Mouse (Mus musculus) limb, embryonic 11.5 days (tissue): Measurements from ENCODE around the gene Nol4l. TPM values are rescaled to one million over a fixed set of nuclear protein-coding genes. Genes with fewer than 3 reads are reported as not detected.

Source experiments
- ATAC-seq: fragments of 200-750 bp; cut with Nextera tagmentation; 2 replicates; pipeline ENCODE4 v1.8.0; 2017; ENCODE audit warnings: low read depth; ENCODE audit not compliant: insufficient number of reproducible peaks, low FRiP score, low TSS enrichment
- DNase-seq: peaks from one replicate; pipeline ENCODE4 v3.0.0-alpha.2; 2015; ENCODE audit warnings: low spot score
- H3K27ac ChIP-seq: fragments of 300-500 bp; sonication (generic); replicated peaks from 2 replicates; pipeline ENCODE4 v1.5.1; 2014; ENCODE audit warnings: low read depth, mild to moderate bottlenecking, low read length
- H3K27me3 ChIP-seq: fragments of 300-500 bp; sonication (generic); 2 replicates; pipeline ENCODE4 v1.6.1; 2014; ENCODE audit warnings: mild to moderate bottlenecking, low read length, mixed read lengths; ENCODE audit not compliant: control insufficient read depth, insufficient read depth
- H3K36me3 ChIP-seq: fragments of 300-500 bp; sonication (generic); 2 replicates; pipeline ENCODE4 v1.6.1; 2014; ENCODE audit warnings: mild to moderate bottlenecking, low read length, moderate library complexity, mixed read lengths; ENCODE audit not compliant: control insufficient read depth, insufficient read depth
- H3K4me1 ChIP-seq: fragments of 300-500 bp; sonication (generic); 2 replicates; pipeline ENCODE4 v1.6.1; 2014; ENCODE audit warnings: low read length, mixed read lengths; ENCODE audit not compliant: control insufficient read depth, insufficient read depth
- H3K4me2 ChIP-seq: fragments of 300-500 bp; sonication (generic); 2 replicates; pipeline ENCODE4 v1.6.1; 2014; ENCODE audit warnings: low read depth, mild to moderate bottlenecking, moderate library complexity; ENCODE audit not compliant: severe bottlenecking
- H3K4me3 ChIP-seq: fragments of 300-500 bp; sonication (generic); 2 replicates; pipeline ENCODE4 v1.5.1; 2014; ENCODE audit warnings: low read depth, low read length
- H3K9ac ChIP-seq: fragments of 300-500 bp; sonication (generic); 2 replicates; pipeline ENCODE4 v1.6.1; 2014; ENCODE audit warnings: mild to moderate bottlenecking, low read length
- H3K9me3 ChIP-seq: fragments of 300-500 bp; sonication (generic); 2 replicates; pipeline ENCODE4 v1.6.1; 2016; ENCODE audit warnings: low read length; ENCODE audit not compliant: control insufficient read depth
- WGBS: fragments of 180-500 bp; shearing (Covaris S2); extraction: QIAGEN DNeasy Blood & Tissue Kit; methylation state at CpG from one replicate; pipeline ENCODE4 v1.1.7; 2014; 5-methylcytosine and 5-hydroxymethylcytosine counted together
- polyA plus RNA-seq: library from polyadenylated mRNA; unstranded; fragments of >200 nt; fragmentation: Nextera tagmentation; extraction: Ambion mirVana; gene quantifications from 2 replicates; pipeline ENCODE4 v1.2.1, GENCODE M21; 2014

Gene Nol4l
- polyA plus RNA-seq, 1 experiment from 2014 or later: 14.0 TPM

DNA sequence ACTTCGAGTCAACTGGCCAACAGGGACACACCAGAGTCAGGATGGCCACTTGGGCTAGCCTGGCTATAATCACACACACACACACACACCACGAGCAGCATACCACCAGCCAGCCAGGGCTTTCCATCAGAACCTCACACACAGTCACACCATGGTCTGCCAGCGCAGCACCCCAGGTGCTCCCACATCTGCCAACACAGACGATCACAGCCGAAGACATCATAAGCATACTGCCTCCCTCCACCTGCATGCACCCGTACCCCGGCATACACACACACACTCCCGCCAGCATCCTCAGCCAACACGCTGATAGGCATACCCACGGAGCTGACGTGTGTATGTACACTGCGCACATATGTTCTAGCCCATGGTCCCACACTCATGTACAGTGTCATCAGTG is 6.1 kb downstream of the Nol4l start:
- 88% methylated on average over 12 of the region's 12 CpGs for WGBS
- ATAC-seq (no peak), DNase-seq (no peak)
- peaks cover 16% of the 10 kb centered on the region for H3K4me1 ChIP-seq
- no peak overlapping the region for H3K4me2 ChIP-seq
- peaks cover 14% of the 10 kb centered on the region for H3K27me3 ChIP-seq
- H3K9me3 ChIP-seq: no peaks in the 10 kb centered on the region
- no peak overlapping the region for H3K9ac ChIP-seq
- H3K4me3 ChIP-seq: no peak overlapping the region
- H3K27ac ChIP-seq: no peak overlapping the region
- 0 out of 2 replicates have a peak, but pooled peaks cover 2% of the 10 kb centered on the region for H3K36me3 ChIP-seq

DNA sequence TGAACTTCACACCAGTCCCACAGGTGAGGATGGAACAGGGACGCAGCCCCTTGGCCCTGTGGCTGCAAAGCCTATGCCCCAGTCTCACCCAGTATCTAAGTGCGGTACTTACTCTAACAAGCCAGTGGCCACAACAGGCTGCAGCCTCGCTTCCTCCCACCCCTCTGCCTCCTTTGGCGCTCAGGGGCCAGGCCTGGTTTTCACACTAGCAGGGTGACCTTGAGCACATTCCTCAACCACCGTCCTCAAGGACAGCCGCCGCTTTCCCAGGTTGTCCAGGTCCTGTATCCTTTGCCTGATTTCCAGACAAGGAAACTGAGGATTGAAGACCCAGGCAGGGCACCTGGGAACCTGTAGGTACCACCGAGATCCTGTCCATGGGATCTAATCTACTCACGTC is 6.6 kb downstream of the Nol4l start:
- Histone ChIP-seq H3K36me3 (0 out of 2 replicates have a peak, but pooled peaks cover 2% of the 10 kb centered on the region), H3K9me3 (no peaks in the 10 kb centered on the region), H3K4me2 (no peak overlapping the region), H3K27ac (no peak overlapping the region), H3K4me1 (peaks cover 16% of the 10 kb centered on the region), H3K9ac (no peak overlapping the region), H3K4me3 (no peak overlapping the region), H3K27me3 (peaks cover 13% of the 10 kb centered on the region)
- DNase-seq (no peak), ATAC-seq (no peak)
- WGBS: 52% methylated on average over 9 of the region's 9 CpGs

- no peak overlapping the region for H3K27ac ChIP-seq
These were observed 7.5 kb downstream of the Nol4l start for GRCm38 (mm10) chr2:153522270-153522669.

GRCm38 (mm10) chr2:153520057-153520456 is 9.7 kb downstream of the Nol4l start:
- WGBS: 80% methylated on average over 9 of the region's 9 CpGs
- Histone ChIP-seq H3K4me3 (no peak overlapping the region), H3K4me2 (no peak overlapping the region), H3K27ac (no peak overlapping the region), H3K9me3 (no peaks in the 10 kb centered on the region), H3K27me3 (no peaks in the 10 kb centered on the region), H3K36me3 (0 out of 2 replicates have a peak, but pooled peaks cover 2% of the 10 kb centered on the region), H3K9ac (no peak overlapping the region), H3K4me1 (peaks cover 7% of the 10 kb centered on the region; the same call in 1 of the 2 replicates)
- DNase-seq: no peak
- ATAC-seq: no peak

More at GRCm38 (mm10) chr2:153522270-153522669, 7.5 kb downstream of the Nol4l start:
- H3K4me3 ChIP-seq: no peak overlapping the region
- no peaks in the 10 kb centered on the region for H3K9me3 ChIP-seq
- H3K4me1 ChIP-seq: peaks cover 12% of the 10 kb centered on the region
- peak; percentile 40 for DNase-seq
- 0 out of 2 replicates have a peak, but pooled peaks cover 2% of the 10 kb centered on the region for H3K36me3 ChIP-seq
- H3K9ac ChIP-seq: no peak overlapping the region
- H3K27me3 ChIP-seq: peaks cover 4% of the 10 kb centered on the region
- 15% methylated on average over 4 of the region's 4 CpGs for WGBS
- no peak for ATAC-seq
- H3K4me2 ChIP-seq: no peak overlapping the region

DNA sequence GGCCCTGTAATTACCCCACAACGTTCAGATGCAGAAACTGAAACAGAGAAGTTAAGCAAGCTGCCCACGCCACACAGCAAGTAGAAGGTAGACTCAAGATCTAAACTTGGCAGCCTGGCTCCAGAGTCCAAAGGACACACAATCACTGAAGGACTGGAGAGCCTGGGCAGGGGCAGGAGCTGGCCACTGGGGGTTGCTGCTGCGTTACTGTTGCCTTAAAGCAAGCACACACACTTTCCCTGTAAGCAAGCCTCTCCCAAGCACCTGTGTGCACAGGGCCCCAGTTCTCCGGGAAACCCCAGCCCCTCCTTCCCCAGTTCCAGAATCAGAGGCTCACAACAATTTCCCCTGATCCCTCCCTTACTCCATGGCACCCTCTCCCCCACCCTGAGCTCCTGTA is 12.8 kb downstream of the Nol4l start:
- H3K27me3 ChIP-seq: no peaks in the 10 kb centered on the region
- H3K36me3 ChIP-seq: 0 out of 2 replicates have a peak, but pooled peaks cover 2% of the 10 kb centered on the region
- no peak overlapping the region for H3K9ac ChIP-seq
- H3K27ac ChIP-seq: no peak overlapping the region
- WGBS: 45% methylated on average over 4 of the region's 4 CpGs
- no peak overlapping the region for H3K4me3 ChIP-seq
- no peak for ATAC-seq
- no peak for DNase-seq
- H3K9me3 ChIP-seq: no peaks in the 10 kb centered on the region
- H3K4me1 ChIP-seq: peaks cover under 1% of the 10 kb centered on the region; the same call in 1 of the 2 replicates
- H3K4me2 ChIP-seq: no peak overlapping the region

DNA sequence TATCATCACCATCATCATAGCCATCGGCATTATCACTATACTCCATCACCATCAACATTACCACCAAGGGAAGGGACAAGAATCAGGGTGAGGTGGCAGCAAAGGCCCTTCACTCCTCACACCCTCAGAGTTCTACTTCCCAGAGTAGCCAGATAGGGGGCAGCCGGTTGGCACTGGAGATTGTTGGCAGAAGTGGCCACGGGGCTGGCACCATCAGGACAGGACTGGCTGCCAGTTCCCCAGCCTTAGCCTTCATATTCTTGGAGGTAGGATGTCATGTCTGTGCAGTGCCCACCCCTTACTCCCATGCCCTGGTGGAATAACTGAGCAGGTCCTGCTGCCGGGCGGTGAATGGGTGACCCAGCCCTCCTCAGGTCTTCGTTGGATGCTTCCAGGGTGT is 14.2 kb downstream of the Nol4l start:
- H3K4me3 ChIP-seq: no peak overlapping the region
- no peaks in the 10 kb centered on the region for H3K27me3 ChIP-seq
- H3K9ac ChIP-seq: no peak overlapping the region
- 0 out of 2 replicates have a peak, but pooled peaks cover 2% of the 10 kb centered on the region for H3K36me3 ChIP-seq
- no peaks in the 10 kb centered on the region for H3K4me1 ChIP-seq
- DNase-seq (no peak), ATAC-seq (no peak)
- no peaks in the 10 kb centered on the region for H3K9me3 ChIP-seq
- no peak overlapping the region for H3K27ac ChIP-seq
- no peak overlapping the region for H3K4me2 ChIP-seq
- WGBS: 89% methylated on average over 6 of the region's 6 CpGs

GRCm38 (mm10) chr2:153514497-153515380 is 15.0 kb downstream of the Nol4l start:
- WGBS: 84% methylated on average over 14 of the region's 14 CpGs
- Histone ChIP-seq H3K4me2 (no peak overlapping the region), H3K9me3 (no peaks in the 10 kb centered on the region), H3K4me1 (peaks cover under 1% of the 10 kb centered on the region), H3K27ac (no peak overlapping the region), H3K27me3 (no peaks in the 10 kb centered on the region), H3K9ac (no peak overlapping the region), H3K36me3 (0 out of 2 replicates have a peak, but pooled peaks cover 2% of the 10 kb centered on the region), H3K4me3 (no peak overlapping the region)
- DNase-seq (no peak), ATAC-seq (no peak)

DNA sequence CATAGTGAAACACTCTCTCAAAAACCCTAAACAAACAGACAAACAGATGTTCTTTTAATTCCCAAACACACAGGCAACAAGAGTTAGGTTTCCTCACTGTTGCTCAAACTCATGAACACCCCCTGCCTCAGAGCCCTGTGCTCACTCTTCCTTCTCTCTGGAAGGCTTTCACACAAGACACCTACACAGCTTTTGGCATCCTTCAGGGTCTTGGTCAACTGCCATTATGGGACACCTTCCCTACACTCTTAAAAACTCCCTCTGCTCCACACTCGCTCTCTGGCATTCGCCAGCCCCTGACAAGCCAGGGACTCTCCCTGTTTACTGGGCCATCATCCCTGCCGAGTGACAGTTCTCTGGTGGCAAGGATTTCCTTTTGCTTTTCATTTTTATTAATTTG is 15.8 kb downstream of the Nol4l start:
- Histone ChIP-seq H3K4me2 (no peak overlapping the region), H3K27me3 (no peaks in the 10 kb centered on the region), H3K27ac (no peak overlapping the region), H3K9me3 (no peaks in the 10 kb centered on the region), H3K9ac (no peak overlapping the region), H3K4me3 (no peak overlapping the region), H3K36me3 (0 out of 2 replicates have a peak, but pooled peaks cover 2% of the 10 kb centered on the region), H3K4me1 (peaks cover 8% of the 10 kb centered on the region)
- DNase-seq: no peak
- no peak for ATAC-seq
- WGBS: 91% methylated on average over 3 of the region's 3 CpGs
